Mouse (Mus musculus): ENCODE data around the gene Hs2st1.

GRCm38 (mm10) chr3:144583789-144584188, 13.8 kb upstream of the Hs2st1 start:
- TF ChIP-seq CTCF (IDR thresholded peaks at IDR 0.05; ENCODE audit: borderline replicate concordance, control insufficient read depth, extremely low read depth, insufficient read depth, low read length, poor library complexity) (no peak), POLR2A (IDR thresholded peaks at IDR 0.05; ENCODE audit: control insufficient read depth, extremely low read depth, insufficient read depth, low read length, poor library complexity) (no peak)
